Mouse (Mus musculus) megakaryocyte, embryonic 14.5 days (primary cell): ENCODE results near the gene Hrc.

ENCODE experiments used
- FLI1 ChIP-seq: IDR thresholded peaks from 2 replicates; pipeline ENCODE4 v1.6.1; 2012; ENCODE audit warnings: low read length, inconsistent platforms, mixed read lengths
- GATA1 ChIP-seq: IDR thresholded peaks from 3 replicates; pipeline ENCODE4 v1.6.1; 2012; ENCODE audit warnings: mixed read lengths, low read length, inconsistent platforms, borderline replicate concordance

DNA sequence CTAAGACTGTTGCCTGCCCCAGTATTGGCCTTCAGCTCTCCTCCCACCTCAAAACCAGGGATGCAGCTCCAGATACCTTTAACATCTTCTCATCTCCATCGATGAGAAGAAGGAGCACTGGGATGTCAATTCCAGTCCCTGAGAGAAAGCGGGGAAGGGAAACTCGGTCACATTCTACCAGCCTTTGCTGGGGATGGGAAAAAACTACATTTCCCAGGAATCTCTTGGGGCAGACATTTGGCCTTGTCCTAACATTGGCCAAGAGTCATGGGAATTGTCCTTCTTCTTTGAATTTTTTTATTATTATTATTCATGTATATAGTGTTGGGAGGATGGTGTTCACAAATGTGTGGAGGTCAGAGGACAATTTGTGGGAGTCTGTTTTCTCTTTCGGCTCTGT lies 12.8 kb upstream of the Hrc start:
- no peak for TF ChIP-seq GATA1
- TF ChIP-seq FLI1 = no peak
